Mouse (Mus musculus) left cerebral cortex, postnatal 14 days (tissue): Measurements from ENCODE around the gene Glod5. TPM values are rescaled to one million over a fixed set of nuclear protein-coding genes. Genes with fewer than 3 reads are reported as not detected.

Experiments
- DNase-seq, 2 experiments: peaks; one replicate each; pipeline ENCODE4 v3.0.0; 2021 to 2022; ENCODE audit warnings: low spot score in 2 of 2, mixed read lengths in 1 of 2
- intact Hi-C: fragments of 180-260 bp; cut with DNase I; formaldehyde crosslinking; loops from one replicate; pipeline ENCODE4 v1.15.1; 2025
- total RNA-seq, 2 experiments: library from RNA; stranded (reverse); gene quantifications; 2 replicates each; pipeline ENCODE4 v1.2.3; 2021

Gene Glod5
- total RNA-seq, 2 experiments from 2014 or later: 0.75 TPM; not detected in 1

- intact Hi-C loops: no loop called here
- no peak for DNase-seq
These were observed 40.4 kb downstream of the Glod5 start, which contains the start of gene Gata1 for GRCm38 (mm10) chrX:7977892-7978291. Gene Gata1, minus strand, starts transcription at chrX:7978071.

DNA sequence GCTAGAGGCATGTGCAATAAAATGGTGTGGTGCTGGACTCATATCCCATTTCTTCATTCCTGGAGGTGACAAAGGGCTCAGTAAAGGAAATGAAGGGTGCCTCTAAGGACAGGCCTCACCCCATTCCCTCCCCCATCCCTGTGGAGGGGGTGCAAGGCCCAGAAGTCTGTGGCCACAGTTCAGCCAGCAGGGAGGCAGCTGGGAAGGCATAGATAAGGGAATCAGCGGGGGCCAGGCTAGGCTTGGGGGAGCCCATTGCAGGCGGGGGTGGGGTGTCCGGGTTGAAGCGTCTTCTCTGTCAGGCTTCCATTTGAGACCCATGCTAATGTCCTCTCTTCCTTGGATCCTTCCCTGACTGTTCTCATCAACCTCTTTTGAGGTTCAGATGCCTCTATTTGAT is 47.0 kb downstream of the Glod5 start:
- intact Hi-C loops: no loop called here

GRCm38 (mm10) chrX:7968899-7969298 is 49.4 kb downstream of the Glod5 start:
- no peak for DNase-seq
- intact Hi-C loops: no loop called here

More for the DNA sequence above, 47.0 kb downstream of the Glod5 start:
- DNase-seq: no peak

DNA sequence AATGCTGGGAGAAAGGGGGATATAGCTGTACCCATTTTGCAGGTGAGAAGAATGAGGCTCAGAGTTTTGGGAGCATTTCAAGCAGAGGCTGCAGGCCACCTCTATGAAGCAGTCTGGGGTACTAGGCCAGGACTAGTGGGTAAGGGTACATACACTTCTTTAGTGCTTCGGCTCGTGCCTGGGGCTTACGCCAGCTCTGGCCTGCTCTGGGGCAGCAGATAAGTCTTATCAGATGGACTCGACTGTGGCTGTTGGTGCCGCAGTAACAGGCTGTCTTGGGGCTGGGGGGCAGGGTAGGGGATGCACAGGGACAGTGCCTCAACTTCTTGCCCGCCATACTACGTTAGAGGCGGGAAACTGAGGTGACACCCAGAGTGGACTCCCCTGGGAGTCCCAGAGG is 50.1 kb downstream of the Glod5 start:
- DNase-seq: no peak
- intact Hi-C loops: no loop called here

DNA sequence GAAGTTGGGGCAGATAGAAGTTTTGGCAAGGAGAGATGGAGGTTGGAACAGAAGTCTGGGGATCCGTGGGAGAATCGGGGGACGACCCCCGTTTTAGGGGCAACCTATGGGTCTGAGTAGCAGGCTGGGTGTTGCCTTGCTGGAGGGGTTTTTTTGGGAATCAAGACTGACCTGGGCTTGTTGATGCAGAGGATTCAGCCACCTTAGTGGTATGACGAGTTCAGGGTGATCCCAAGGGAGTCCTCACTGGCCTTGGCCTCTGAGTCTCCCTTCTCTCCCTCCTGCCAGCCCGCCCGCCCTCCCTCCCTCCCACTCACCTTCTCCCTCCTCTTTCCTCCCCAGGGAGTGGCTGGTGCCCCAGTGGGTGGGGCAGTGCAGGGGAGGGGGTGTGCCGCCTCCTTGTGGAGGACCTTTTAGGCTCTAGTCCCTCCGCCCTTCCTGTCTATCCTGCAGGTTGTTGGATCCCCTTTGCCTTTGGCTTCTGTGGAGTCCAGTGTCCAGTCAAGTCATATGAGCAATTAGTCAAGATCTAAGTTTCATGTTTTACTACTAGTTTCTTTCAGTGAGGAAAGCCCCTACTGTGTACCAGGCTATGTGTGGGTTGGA is 50.6 kb downstream of the Glod5 start:
- no peak for DNase-seq
- intact Hi-C loops: no loop called here

DNA sequence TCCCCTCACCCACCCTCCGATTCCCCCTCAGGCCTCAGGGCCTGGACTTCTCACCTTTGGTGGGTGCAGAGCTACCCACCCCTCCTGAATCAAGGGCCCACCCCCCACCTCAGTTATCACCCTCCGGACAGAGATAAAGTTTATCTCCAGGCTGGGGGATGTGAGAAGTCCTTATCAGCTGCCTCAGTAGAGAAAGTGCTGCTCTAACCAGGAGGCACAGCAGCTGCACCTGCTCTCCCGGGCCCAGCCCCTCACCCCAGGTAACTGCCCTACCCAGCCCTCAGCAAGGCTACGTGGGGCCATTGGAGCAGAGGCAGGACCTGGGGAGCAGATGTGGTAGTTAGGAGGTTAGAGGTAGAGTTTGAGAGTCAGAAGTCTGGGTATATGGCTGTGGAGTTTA is 52.1 kb downstream of the Glod5 start:
- intact Hi-C loops: no loop called here

GRCm38 (mm10) chrX:7963829-7964626 is 54.3 kb downstream of the Glod5 start:
- intact Hi-C loops: no loop called here
- no peak for DNase-seq

More for the DNA sequence above, 52.1 kb downstream of the Glod5 start:
- no peak for DNase-seq

DNA sequence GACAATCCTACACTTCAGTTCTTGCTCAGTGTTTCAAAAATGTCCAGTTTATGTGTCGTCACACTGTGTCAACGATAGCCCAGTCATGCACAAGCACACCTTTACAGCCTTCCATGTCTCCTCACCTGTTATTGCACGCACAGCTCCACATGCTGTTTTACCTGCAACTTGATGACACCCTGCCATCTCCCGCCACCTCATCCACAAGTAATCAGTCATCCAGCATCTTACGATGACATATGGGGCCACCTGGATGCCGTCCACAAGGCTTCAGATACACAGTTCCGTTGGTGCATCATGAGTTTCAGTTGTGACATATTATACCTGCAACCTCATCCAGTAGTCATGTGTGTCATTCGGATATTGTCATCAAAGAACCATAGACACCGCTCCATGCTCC is 59.4 kb downstream of the Glod5 start:
- DNase-seq: no peak
- intact Hi-C loops: loop anchor here (10.0 kb wide), 1 partner anchor 106 kb away; no protein-coding TSS in a partner anchor

Other genes starting within 250 kb of the Glod5 start
- 10 to 100 TPM; 83.3 to 92.9 TPM for gene Gripap1, start 228.7 kb downstream of the Glod5 start, total RNA-seq
- gene Kcnd1, start 196.2 kb downstream of the Glod5 start, total RNA-seq: 1 to 10 TPM; 9.7 TPM
- 10 to 100 TPM; 61.1 to 68.2 TPM for gene Otud5, start 177.1 kb downstream of the Glod5 start, total RNA-seq
- 10 to 100 TPM; 53.9 to 56.1 TPM for gene Pim2, start 140.2 kb downstream of the Glod5 start, total RNA-seq
- gene Slc35a2, start 134.5 kb downstream of the Glod5 start, total RNA-seq: 10 to 100 TPM; 46.3 to 56.3 TPM
- 10 to 100 TPM; 79.9 to 80.4 TPM for gene Pqbp1, start 119.2 kb downstream of the Glod5 start, total RNA-seq
- 10 to 100 TPM; 25.8 to 28.6 TPM for gene Timm17b, start 119.1 kb downstream of the Glod5 start, total RNA-seq
- gene Gm10491, start 110.7 kb downstream of the Glod5 start, total RNA-seq: not detected
- not detected for gene Gm10490, start 109.0 kb downstream of the Glod5 start, total RNA-seq
- 100 to 1,000 TPM; 329 to 351 TPM for gene Pcsk1n, start 98.7 kb downstream of the Glod5 start, total RNA-seq
- not detected for gene Eras, start 89.9 kb downstream of the Glod5 start, total RNA-seq
- gene Hdac6, start 70.6 kb downstream of the Glod5 start, total RNA-seq: 10 to 100 TPM; 53.4 to 60.1 TPM
- not detected for gene Gata1, start 40.4 kb downstream of the Glod5 start, total RNA-seq
- gene Suv39h1, start 56.3 kb upstream of the Glod5 start, total RNA-seq: 10 to 100 TPM; 27.2 to 30.8 TPM
- 1 to 10 TPM; 1.1 to 2.9 TPM for gene Was, start 72.0 kb upstream of the Glod5 start, total RNA-seq
- gene Wdr13, start 114.4 kb upstream of the Glod5 start, total RNA-seq: 100 to 1,000 TPM; 216 to 236 TPM
- gene Rbm3, start 127.4 kb upstream of the Glod5 start, total RNA-seq: 100 to 1,000 TPM; 198 to 216 TPM
- 10 to 100 TPM; 15.7 to 16.3 TPM for gene Tbc1d25, start 157.7 kb upstream of the Glod5 start, total RNA-seq
- gene Ebp, start 175.0 kb upstream of the Glod5 start, total RNA-seq: 10 to 100 TPM; 31.7 to 33.3 TPM
- 10 to 100 TPM; 83.2 to 83.3 TPM for gene Porcn, start 188.0 kb upstream of the Glod5 start, total RNA-seq
- 10 to 100 TPM; 22.7 to 25.9 TPM for gene Ftsj1, start 233.9 kb upstream of the Glod5 start, total RNA-seq